Mouse (Mus musculus) embryonic fibroblast, embryonic 13.5 days (primary cell): ENCODE measurements around the gene Ptprcap.
A peak's percentile ranks its signal among the peaks of the same experiment; 100 is the strongest.

Source experiments
- CTCF ChIP-seq: IDR thresholded peaks from 2 replicates; pipeline ENCODE4 v1.5.1; 2011; ENCODE audit warnings: mild to moderate bottlenecking, control low read depth, low read length, moderate library complexity, borderline replicate concordance; ENCODE audit not compliant: insufficient read depth
- POLR2A ChIP-seq: IDR thresholded peaks from 2 replicates; pipeline ENCODE4 v1.6.1; 2011; ENCODE audit warnings: low read depth, mild to moderate bottlenecking, control low read depth, low read length, moderate library complexity

- peak; percentile 42; the same call in 1 of the 2 replicates for TF ChIP-seq CTCF
- peak; percentile 84 for TF ChIP-seq POLR2A
These were observed 27.4 kb upstream of the Ptprcap start, which contains the start of gene Aip for GRCm38 (mm10) chr19:4125741-4126696.
